Mouse (Mus musculus): Measurements from ENCODE around the gene Fam171a1. TPM values are rescaled to one million over a fixed set of nuclear protein-coding genes. Genes with fewer than 3 reads are reported as not detected.
A peak's percentile ranks its signal among the peaks of the same experiment; 100 is the strongest.

Gene Fam171a1
- total and polyA plus RNA-seq, 2 experiments from 2014 or later: 35.4 to 56.5 TPM

DNA sequence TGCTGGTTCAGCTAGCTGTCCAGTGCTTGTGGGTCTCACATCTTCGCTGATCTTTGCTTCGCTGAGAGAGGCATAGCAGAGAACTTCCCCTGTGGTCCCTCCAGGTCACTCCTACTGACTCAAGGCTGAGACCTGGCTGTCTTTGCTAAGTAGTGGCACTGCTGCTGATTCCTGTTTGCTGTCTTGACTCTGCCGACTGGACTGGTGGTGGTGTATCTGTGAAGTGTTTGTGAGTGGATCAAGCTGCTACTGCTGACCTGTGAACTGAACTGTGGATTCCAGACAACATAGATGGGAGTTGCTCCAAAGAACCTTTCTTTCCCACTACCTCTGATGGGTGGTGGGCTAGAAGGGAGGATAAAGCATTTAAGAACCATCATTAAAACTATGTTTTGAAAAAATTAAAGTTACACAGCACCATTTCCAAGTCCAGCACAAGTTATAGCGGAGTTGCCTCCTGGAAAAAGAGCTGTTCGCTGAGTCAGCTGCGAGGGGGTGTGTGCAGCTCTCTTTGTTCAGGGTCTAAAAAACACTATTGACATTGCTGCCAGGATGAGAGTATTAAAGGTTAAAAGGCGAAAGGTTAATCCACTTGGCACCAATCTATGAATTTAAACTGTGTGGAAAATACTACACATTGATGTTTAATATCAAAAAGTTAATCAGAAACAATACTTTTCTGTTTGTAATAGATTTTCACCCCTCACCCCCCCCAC, 52.0 kb downstream of the Fam171a1 start:
- no peak overlapping the region for H3K4me2 ChIP-seq (ENCODE audit: low read depth, low read length)
- peaks cover 13% of the 10 kb centered on the region; the same call in 1 of the 2 replicates for H3K4me1 ChIP-seq (ENCODE audit: insufficient read depth, low read length)
- ATAC-seq: no peak
- H3K27ac ChIP-seq: no peak overlapping the region
- 84% methylated on average over 7 of the region's 7 CpGs for WGBS
- H3K36me3 ChIP-seq (ENCODE audit: insufficient read depth, low read length): no peaks in the 10 kb centered on the region
- H3K9me3 ChIP-seq (ENCODE audit: low read length): no peaks in the 10 kb centered on the region
- H3K4me3 ChIP-seq (ENCODE audit: low read length): no peak overlapping the region
- H3K27me3 ChIP-seq (ENCODE audit: insufficient read depth, low read length): no peaks in the 10 kb centered on the region
- no peak overlapping the region for H3K9ac ChIP-seq (replicated peaks; ENCODE audit: low read length)
- TF ChIP-seq CTCF (IDR thresholded peaks at IDR 0.05; ENCODE audit: low read depth): no peak
- DNase-seq (ENCODE audit: low spot score): no peak

GRCm38 (mm10) chr2:3168719-3169402, 54.8 kb downstream of the Fam171a1 start:
- H3K9ac ChIP-seq (replicated peaks; ENCODE audit: low read length): no peak overlapping the region
- DNase-seq (ENCODE audit: low spot score): peak; percentile 74

DNA sequence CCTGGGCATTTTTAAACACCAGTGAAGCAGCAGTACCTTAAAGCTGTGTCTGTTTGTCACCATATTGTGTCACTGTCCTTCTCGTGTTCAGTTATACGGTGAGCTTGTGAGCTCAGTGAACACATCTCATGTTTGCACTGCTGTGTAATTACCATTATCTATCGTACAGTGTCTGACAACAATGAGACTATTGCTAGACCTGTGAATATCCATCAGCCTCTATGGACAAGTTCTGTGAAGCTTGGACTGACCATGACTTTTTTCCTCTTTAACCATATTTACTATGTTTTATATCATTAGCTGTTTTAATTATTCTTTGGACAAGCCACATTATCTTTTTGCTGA, 55.4 kb downstream of the Fam171a1 start:
- H3K36me3 ChIP-seq (ENCODE audit: insufficient read depth, low read length): no peaks in the 10 kb centered on the region
- no peak for TF ChIP-seq CTCF (IDR thresholded peaks at IDR 0.05; ENCODE audit: low read depth)
- DNase-seq (ENCODE audit: low spot score) (no peak), ATAC-seq (peak; percentile 39)
- peak overlapping the region; percentile 38; the same call in 1 of the 2 replicates for H3K4me2 ChIP-seq (ENCODE audit: low read depth, low read length)
- no peaks in the 10 kb centered on the region for H3K9me3 ChIP-seq (ENCODE audit: low read length)
- no peak overlapping the region for H3K9ac ChIP-seq (replicated peaks; ENCODE audit: low read length)
- H3K27me3 ChIP-seq (ENCODE audit: insufficient read depth, low read length): no peaks in the 10 kb centered on the region
- WGBS: 47% methylated on average over 3 of the region's 3 CpGs
- peak overlapping the region; percentile 72; the same call in 1 of the 2 replicates for H3K27ac ChIP-seq
- peaks cover 13% of the 10 kb centered on the region; the same call in 1 of the 2 replicates for H3K4me1 ChIP-seq (ENCODE audit: insufficient read depth, low read length)
- H3K4me3 ChIP-seq (ENCODE audit: low read length): no peak overlapping the region

More at GRCm38 (mm10) chr2:3168719-3169402, 54.8 kb downstream of the Fam171a1 start:
- Histone ChIP-seq H3K4me2 (ENCODE audit: low read depth, low read length) (peak overlapping the region; percentile 38; the same call in 1 of the 2 replicates), H3K27ac (peak overlapping the region; percentile 72), H3K9me3 (ENCODE audit: low read length) (no peaks in the 10 kb centered on the region), H3K4me1 (ENCODE audit: insufficient read depth, low read length) (peaks cover 13% of the 10 kb centered on the region; the same call in 1 of the 2 replicates), H3K27me3 (ENCODE audit: insufficient read depth, low read length) (no peaks in the 10 kb centered on the region), H3K36me3 (ENCODE audit: insufficient read depth, low read length) (no peaks in the 10 kb centered on the region), H3K4me3 (ENCODE audit: low read length) (no peak overlapping the region)
- 54% methylated on average over 14 of the region's 14 CpGs for WGBS
- TF ChIP-seq CTCF (IDR thresholded peaks at IDR 0.05; ENCODE audit: low read depth): no peak
- peak; percentile 72 for ATAC-seq

DNA sequence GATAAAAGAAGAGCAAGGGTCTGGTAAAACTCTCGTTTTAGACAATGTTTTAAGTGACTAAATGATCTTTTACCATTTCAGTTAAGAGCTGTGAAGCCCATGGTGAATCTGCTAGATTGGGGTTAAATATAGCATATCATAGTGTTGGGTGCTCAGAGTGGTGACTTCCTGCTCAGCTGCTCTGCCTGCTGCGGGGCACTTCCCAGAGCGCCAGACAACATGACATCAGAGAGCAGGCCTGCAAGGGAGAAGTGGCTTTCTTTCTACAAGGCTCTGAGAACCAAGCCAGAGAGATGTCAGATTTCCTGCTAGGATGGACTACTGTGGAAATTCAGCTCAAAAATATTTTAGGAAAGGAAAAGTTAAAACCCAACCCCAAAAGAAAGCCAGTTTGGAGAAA, 57.8 kb downstream of the Fam171a1 start:
- Histone ChIP-seq H3K4me2 (ENCODE audit: low read depth, low read length) (no peak overlapping the region), H3K9me3 (ENCODE audit: low read length) (no peaks in the 10 kb centered on the region), H3K4me1 (ENCODE audit: insufficient read depth, low read length) (peaks cover 13% of the 10 kb centered on the region), H3K4me3 (ENCODE audit: low read length) (no peak overlapping the region), H3K27me3 (ENCODE audit: insufficient read depth, low read length) (no peaks in the 10 kb centered on the region), H3K27ac (no peak overlapping the region), H3K9ac (replicated peaks; ENCODE audit: low read length) (no peak overlapping the region), H3K36me3 (ENCODE audit: insufficient read depth, low read length) (no peaks in the 10 kb centered on the region)
- no peak for DNase-seq (ENCODE audit: low spot score)
- WGBS: 75% methylated on average over 3 of the region's 3 CpGs
- ATAC-seq: no peak
- no peak for TF ChIP-seq CTCF (IDR thresholded peaks at IDR 0.05; ENCODE audit: low read depth)

- no peaks in the 10 kb centered on the region for H3K27me3 ChIP-seq (ENCODE audit: insufficient read depth, low read length)
- H3K9me3 ChIP-seq (ENCODE audit: low read length): no peaks in the 10 kb centered on the region
- no peaks in the 10 kb centered on the region for H3K36me3 ChIP-seq (ENCODE audit: insufficient read depth, low read length)
- ATAC-seq: no peak
- peak overlapping the region; percentile 20; the same call in 1 of the 2 replicates for H3K27ac ChIP-seq
- 48% methylated on average over 3 of the region's 3 CpGs for WGBS
- no peak overlapping the region for H3K4me2 ChIP-seq (ENCODE audit: low read depth, low read length)
- no peak overlapping the region for H3K9ac ChIP-seq (replicated peaks; ENCODE audit: low read length)
- DNase-seq (ENCODE audit: low spot score): peak; percentile 56
- peaks cover 13% of the 10 kb centered on the region for H3K4me1 ChIP-seq (ENCODE audit: insufficient read depth, low read length)
- no peak overlapping the region for H3K4me3 ChIP-seq (ENCODE audit: low read length)
- TF ChIP-seq CTCF (IDR thresholded peaks at IDR 0.05; ENCODE audit: low read depth): no peak
These were observed 58.6 kb downstream of the Fam171a1 start for GRCm38 (mm10) chr2:3172656-3173055.

DNA sequence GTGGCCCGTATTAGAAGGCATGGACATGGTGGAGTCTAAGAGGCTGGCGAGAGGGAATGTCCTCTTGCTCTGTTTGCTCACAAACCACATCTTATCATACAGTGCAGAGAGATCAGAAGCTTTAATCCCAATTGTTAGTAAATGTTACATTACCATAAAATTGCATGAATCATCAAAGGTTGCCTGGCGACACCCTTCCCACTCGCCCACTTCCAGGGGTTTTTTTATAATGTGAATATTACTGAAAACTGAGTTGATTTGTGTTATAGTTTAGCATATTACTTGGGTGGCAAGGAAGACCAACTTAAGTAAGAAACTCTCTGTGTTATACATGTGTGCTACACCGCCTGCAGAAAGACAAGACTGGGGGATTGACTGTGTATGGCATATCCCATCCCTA, 60.9 kb downstream of the Fam171a1 start:
- Histone ChIP-seq H3K36me3 (ENCODE audit: insufficient read depth, low read length) (no peaks in the 10 kb centered on the region), H3K27me3 (ENCODE audit: insufficient read depth, low read length) (no peaks in the 10 kb centered on the region), H3K4me2 (ENCODE audit: low read depth, low read length) (no peak overlapping the region), H3K9ac (replicated peaks; ENCODE audit: low read length) (no peak overlapping the region), H3K4me1 (ENCODE audit: insufficient read depth, low read length) (no peaks in the 10 kb centered on the region; the same call in none of the 2 replicates), H3K27ac (no peak overlapping the region), H3K4me3 (ENCODE audit: low read length) (no peak overlapping the region), H3K9me3 (ENCODE audit: low read length) (no peaks in the 10 kb centered on the region)
- DNase-seq (ENCODE audit: low spot score) (no peak), ATAC-seq (no peak)
- TF ChIP-seq CTCF (IDR thresholded peaks at IDR 0.05; ENCODE audit: low read depth): no peak
- 90% methylated on average over 5 of the region's 5 CpGs for WGBS
